Mouse (Mus musculus) activated CD4-positive, CD25-positive, alpha-beta regulatory T cell, adult 4 months (primary cell): ENCODE measurements around the gene Atp6v0c. TPM values are rescaled to one million over a fixed set of nuclear protein-coding genes. Genes with fewer than 3 reads are reported as not detected.

ENCODE experiments used
- ATAC-seq: one replicate; pipeline ENCODE4 v1.8.0; 2017
- polyA plus RNA-seq, 2 experiments: library from polyadenylated mRNA; unstranded; fragments of 100-300 nt; shearing (Covaris generic); gene quantifications; one replicate each; pipeline ENCODE4 v1.2.1; 2017

Atp6v0c gene
- polyA plus RNA-seq, 2 experiments from 2014 or later = 152 to 192 TPM

GRCm38 (mm10) chr17:24197032-24197824 lies 27.7 kb upstream of the Atp6v0c start:
- ATAC-seq = no peak

- ATAC-seq = no peak
Observed at GRCm38 (mm10) chr17:24195349-24195748, 25.8 kb upstream of the Atp6v0c start.

- no peak for ATAC-seq
Observed at GRCm38 (mm10) chr17:24193769-24194168, 24.3 kb upstream of the Atp6v0c start.

GRCm38 (mm10) chr17:24193268-24193667 lies 23.8 kb upstream of the Atp6v0c start:
- no peak for ATAC-seq

- no peak for ATAC-seq
Observed at GRCm38 (mm10) chr17:24192848-24193247, 23.3 kb upstream of the Atp6v0c start.

- no peak for ATAC-seq
Observed at GRCm38 (mm10) chr17:24191481-24191880, 22.0 kb upstream of the Atp6v0c start.

- no peak for ATAC-seq
Observed at GRCm38 (mm10) chr17:24190934-24191333, 21.4 kb upstream of the Atp6v0c start.

- ATAC-seq = no peak
Observed at GRCm38 (mm10) chr17:24174259-24174658, 4.8 kb upstream of the Atp6v0c start.

GRCm38 (mm10) chr17:24173423-24173822 lies 3.9 kb upstream of the Atp6v0c start:
- no peak for ATAC-seq

GRCm38 (mm10) chr17:24171738-24172137 lies 2.2 kb upstream of the Atp6v0c start:
- ATAC-seq = no peak

GRCm38 (mm10) chr17:24170729-24171128 lies 1.2 kb upstream of the Atp6v0c start:
- no peak for ATAC-seq

GRCm38 (mm10) chr17:24170125-24170524 lies 623 bp upstream of the Atp6v0c start:
- ATAC-seq = no peak

- peak; percentile 46 for ATAC-seq
Observed at GRCm38 (mm10) chr17:24168590-24169277, 768 bp downstream of the Atp6v0c start.

- no peak for ATAC-seq
Observed at GRCm38 (mm10) chr17:24167891-24168505, 1.5 kb downstream of the Atp6v0c start.

GRCm38 (mm10) chr17:24167120-24167519 lies 2.4 kb downstream of the Atp6v0c start:
- no peak for ATAC-seq

- no peak for ATAC-seq
Observed at GRCm38 (mm10) chr17:24164566-24165259, 4.8 kb downstream of the Atp6v0c start.

- peak; percentile 68 for ATAC-seq
Observed at GRCm38 (mm10) chr17:24163176-24163962, 6.1 kb downstream of the Atp6v0c start, which contains the start of gene Amdhd2. Gene Amdhd2, minus strand, starts transcription at chr17:24163766.

GRCm38 (mm10) chr17:24162584-24163175 lies 6.8 kb downstream of the Atp6v0c start:
- ATAC-seq = no peak

- no peak for ATAC-seq
Observed at GRCm38 (mm10) chr17:24161466-24161865, 8.0 kb downstream of the Atp6v0c start.

GRCm38 (mm10) chr17:24157526-24157925 lies 12.0 kb downstream of the Atp6v0c start:
- no peak for ATAC-seq

- no peak for ATAC-seq
Observed at GRCm38 (mm10) chr17:24157121-24157520, 12.4 kb downstream of the Atp6v0c start.

GRCm38 (mm10) chr17:24156394-24156793 lies 13.1 kb downstream of the Atp6v0c start:
- no peak for ATAC-seq
